Mouse (Mus musculus) monocyte, adult 59 days (primary cell): Measurements from ENCODE around the gene Slc7a8. TPM values are rescaled to one million over a fixed set of nuclear protein-coding genes. Genes with fewer than 3 reads are reported as not detected.

Experiments used
- total RNA-seq, 2 experiments: library from RNA; stranded (reverse); gene quantifications; one replicate each; pipeline ENCODE4 v1.2.4; 2023

Gene Slc7a8
- 10 to 100 TPM; 33.9 to 35.1 TPM for total RNA-seq

DNA sequence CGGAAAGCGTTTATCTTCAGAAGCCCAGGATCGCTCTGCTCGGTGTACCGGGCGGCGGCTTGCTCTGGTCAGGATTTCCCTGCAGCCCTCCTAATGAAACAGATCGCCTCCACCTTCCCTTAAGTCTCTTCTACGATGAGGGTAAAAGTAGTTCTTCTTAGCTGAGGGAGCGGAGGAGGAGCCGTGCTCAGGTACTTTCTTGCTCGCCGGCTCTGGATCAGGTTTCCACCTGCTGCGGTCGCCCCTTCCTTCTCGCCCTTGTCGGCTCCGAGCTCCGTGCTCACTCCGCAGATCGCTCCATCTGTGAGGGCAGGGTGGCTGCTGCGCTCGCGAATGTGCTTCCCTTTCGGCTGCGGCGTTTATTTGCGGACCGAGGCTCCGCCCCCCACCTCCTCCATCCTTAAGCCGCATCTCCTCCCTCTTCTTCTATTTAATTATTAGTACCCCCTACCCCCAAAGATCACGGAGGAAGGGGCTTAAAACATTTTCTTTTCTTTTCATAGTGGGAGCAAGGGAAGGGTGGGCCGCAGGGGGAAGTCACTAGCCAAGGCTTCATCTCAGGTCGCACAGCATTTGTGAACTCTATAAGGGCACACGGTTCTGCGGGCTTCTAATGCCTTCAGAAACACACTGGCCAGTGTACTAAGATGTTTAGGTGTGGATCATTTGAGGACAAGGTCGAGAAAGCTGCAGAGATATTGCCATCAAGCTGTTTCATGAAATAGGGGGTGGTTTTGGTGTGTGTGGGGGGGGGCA, at the start of gene Slc7a8:
Gene Slc7a8 (minus strand): TSS at position 337 of the 756 bp plus-strand sequence.

DNA sequence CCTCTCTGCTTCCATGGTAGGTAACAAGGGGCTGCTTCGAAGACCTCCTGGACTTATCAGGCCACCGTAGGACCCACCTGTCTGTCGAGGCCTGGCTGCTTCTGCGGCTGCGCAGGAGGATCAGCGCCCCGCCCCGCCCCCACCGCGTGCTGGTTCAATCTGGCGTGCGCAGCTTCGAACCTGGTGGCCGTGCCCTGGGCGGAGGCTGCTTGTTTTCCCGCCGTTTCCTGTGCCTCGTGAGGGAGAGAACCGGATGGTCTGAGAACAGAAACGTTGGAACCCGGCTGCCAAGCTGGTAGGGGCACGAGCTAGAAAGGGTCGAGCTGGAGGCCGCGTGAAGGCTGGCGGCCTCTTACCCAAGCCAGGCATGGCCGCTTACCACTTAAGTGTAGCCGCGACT, 32.2 kb upstream of the Slc7a8 start, which contains the start of gene Rnf212b:
Gene Rnf212b (plus strand): TSS at position 151 of the 400 bp plus-strand sequence.

DNA sequence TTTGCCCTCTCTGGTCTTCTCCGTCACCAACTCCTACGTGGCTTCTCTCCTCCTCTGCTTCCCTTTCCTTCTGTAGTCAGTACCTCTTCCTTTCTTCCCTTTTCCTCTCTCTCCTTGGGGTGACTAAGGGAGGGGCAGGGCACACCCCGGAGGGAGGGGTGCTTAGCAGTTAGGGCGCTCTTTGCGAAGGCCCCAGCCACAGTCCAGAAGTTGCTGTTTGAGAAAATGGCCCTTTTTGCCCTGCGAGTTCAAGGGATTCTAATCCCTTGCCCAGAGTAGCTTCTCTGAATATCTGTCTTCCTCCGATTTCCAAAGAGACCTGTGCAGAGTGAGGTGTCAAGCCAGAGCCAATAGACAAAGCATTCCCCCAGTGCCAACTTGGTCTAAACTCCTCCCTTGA, 69.7 kb downstream of the Slc7a8 start, which contains the start of gene Cebpe:
Gene Cebpe (minus strand): TSS at position 101 of the 400 bp plus-strand sequence.

DNA sequence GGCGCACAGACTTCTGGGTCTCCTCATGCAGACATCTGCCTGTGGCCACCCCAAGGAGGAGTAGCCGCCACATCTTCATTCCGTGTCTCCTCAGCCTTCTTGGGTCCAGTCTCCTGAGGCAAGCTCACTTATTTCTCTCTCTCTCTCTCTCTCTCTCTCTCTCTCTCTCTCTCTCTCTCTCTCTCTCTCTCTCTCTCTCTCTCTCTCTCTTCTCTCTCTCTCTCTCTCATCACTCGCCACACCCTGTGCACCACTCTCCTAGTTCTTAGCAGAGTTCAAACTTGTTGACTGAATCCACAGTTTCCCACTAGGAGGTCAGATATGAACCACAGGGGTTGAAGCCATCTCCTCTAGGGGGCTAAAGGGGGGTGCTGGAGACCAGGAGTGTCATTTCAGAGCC, 83.0 kb downstream of the Slc7a8 start, which contains the start of gene Gm29776:
Gene Gm29776 (minus strand): TSS at position 101 of the 400 bp plus-strand sequence.

DNA sequence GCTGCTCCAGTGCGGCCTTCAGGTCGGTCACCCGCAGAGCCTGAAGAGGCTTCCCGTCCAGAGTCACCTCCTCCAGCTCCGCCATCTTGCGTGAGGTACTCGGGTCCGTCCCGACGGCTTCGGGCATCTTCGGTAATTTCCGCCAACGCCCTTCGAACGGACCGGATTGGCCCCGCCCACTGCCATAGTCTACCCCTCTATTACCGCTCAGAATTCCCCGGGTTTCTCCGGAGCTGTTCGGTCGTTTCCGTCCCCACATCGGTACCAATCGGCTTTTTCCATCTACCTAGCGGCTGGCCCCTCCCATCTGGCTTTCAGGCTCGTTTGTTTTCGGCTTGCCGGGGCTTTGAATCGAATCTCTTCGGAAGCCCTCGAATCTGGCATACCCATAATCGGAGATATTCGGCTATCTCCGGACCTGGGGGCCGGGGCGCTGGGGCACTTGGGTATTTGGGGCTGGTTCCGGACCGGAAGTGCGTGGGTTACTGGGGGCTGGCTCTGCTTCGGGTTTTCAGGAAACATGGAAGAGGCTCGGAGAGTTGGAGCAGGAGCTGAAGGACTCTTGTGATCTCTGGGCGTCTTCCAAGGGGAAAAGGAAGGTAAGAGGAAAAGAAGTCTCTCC, 95.1 kb downstream of the Slc7a8 start, which contains the start of gene Acin1:
Gene Acin1 (minus strand): TSS at position 410 of the 622 bp plus-strand sequence.

DNA sequence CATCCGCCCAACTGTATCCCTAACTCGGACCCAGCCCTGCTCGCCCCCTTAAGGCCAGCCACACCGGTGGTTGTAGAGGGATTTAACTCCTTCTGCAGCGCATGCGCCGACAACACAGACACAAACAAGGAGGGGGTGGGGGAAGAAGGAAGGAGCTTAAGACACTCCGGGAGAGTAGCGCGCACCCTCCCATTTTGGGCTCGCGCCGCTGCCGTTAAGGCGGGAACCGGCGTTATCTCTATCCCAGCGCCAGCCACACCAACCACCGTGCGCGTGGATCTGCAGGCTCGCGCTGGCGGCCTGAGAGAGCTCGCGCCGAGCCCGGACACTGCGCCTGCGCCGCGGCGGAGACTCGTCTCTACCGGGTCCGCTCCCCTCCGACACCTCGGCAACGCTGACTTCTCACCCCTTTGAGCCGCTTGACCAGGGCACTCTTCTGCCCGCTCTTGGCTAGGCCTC, 95.7 kb downstream of the Slc7a8 start, which contains the start of gene 1700123O20Rik:
Gene 1700123O20Rik (plus strand): TSS at position 154 of the 459 bp plus-strand sequence.

Other genes with a start within 250 kb of the Slc7a8 start
- gene Haus4, start 227.3 kb downstream of the Slc7a8 start, total RNA-seq = 1 to 10 TPM; 7.1 to 7.4 TPM
- gene Ajuba, start 204.4 kb downstream of the Slc7a8 start, total RNA-seq = under 1 TPM; 0.79 to 0.84 TPM
- gene 4931414P19Rik, start 176.0 kb downstream of the Slc7a8 start, total RNA-seq = 1 to 10 TPM; 6.6 to 7.8 TPM
- 10 to 100 TPM; 63.1 to 66.7 TPM for gene Psmb5, start 163.9 kb downstream of the Slc7a8 start, total RNA-seq
- gene Psmb11, start 160.5 kb downstream of the Slc7a8 start, total RNA-seq = not detected
- gene Gm17606, start 141.0 kb downstream of the Slc7a8 start, total RNA-seq = not detected
- 1 to 10 TPM in 1 of 2 experiments, under 1 TPM in 1; 0.76 to 2.9 TPM for gene Cdh24, start 140.6 kb downstream of the Slc7a8 start, total RNA-seq
- gene 1700123O20Rik, start 95.7 kb downstream of the Slc7a8 start, total RNA-seq = 10 to 100 TPM; 22.4 to 23.1 TPM
- gene Acin1, start 95.0 kb downstream of the Slc7a8 start, total RNA-seq = 100 to 1,000 TPM; 302 to 334 TPM
- not detected for gene Gm29776, start 83.1 kb downstream of the Slc7a8 start, total RNA-seq
- gene Cebpe, start 69.8 kb downstream of the Slc7a8 start, total RNA-seq = 1 to 10 TPM; 1.4 to 2.4 TPM
- not detected for gene Rnf212b, start 32.2 kb upstream of the Slc7a8 start, total RNA-seq
- 10 to 100 TPM in 1 of 2 experiments, 1 to 10 TPM in 1; 8.8 to 10.4 TPM for gene Homez, start 89.0 kb upstream of the Slc7a8 start, total RNA-seq
- gene Ppp1r3e, start 95.6 kb upstream of the Slc7a8 start, total RNA-seq = 1 to 10 TPM; 4.9 to 7.5 TPM
- 10 to 100 TPM; 10.5 to 18.6 TPM for gene Bcl2l2, start 101.4 kb upstream of the Slc7a8 start, total RNA-seq
- 1 to 10 TPM; 1.5 to 2.0 TPM for gene Gm20521, start 101.5 kb upstream of the Slc7a8 start, total RNA-seq
- 100 to 1,000 TPM; 173 to 176 TPM for gene Pabpn1, start 110.6 kb upstream of the Slc7a8 start, total RNA-seq
- 1 to 10 TPM; 5.2 to 7.3 TPM for gene Slc22a17, start 131.2 kb upstream of the Slc7a8 start, total RNA-seq
- not detected for gene Efs, start 144.2 kb upstream of the Slc7a8 start, total RNA-seq
- gene Il25, start 150.7 kb upstream of the Slc7a8 start, total RNA-seq = not detected
- not detected for gene Cmtm5, start 154.3 kb upstream of the Slc7a8 start, total RNA-seq
- not detected for gene Myh6, start 185.0 kb upstream of the Slc7a8 start, total RNA-seq
- not detected for gene Gm17428, start 195.0 kb upstream of the Slc7a8 start, total RNA-seq
- not detected for gene Myh7, start 212.7 kb upstream of the Slc7a8 start, total RNA-seq
- gene Ngdn, start 233.5 kb upstream of the Slc7a8 start, total RNA-seq = 10 to 100 TPM; 48.0 to 59.7 TPM